9 mouse cellular contexts compared by ENCODE assay signal in the genomic region with DNA sequence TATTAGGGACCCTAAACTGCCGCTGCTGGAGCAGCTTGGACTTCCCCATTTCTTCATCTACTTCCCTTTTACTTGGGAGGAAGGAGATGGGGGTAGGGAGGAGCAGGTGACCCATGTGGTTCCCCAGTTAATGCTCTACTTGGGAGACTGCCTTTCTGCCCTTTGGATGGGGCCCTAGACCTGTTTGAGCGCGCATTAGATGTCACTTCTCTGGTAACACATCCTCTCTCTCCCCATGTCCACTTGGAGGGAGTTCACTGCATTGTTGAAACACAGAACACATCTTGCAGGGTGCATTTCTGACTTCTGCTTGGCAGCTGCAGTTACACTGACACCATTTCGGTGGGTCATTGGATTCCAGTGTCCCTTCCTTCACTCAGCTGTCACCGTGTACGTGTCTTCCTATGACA. TPM values are rescaled to one million over a fixed set of nuclear protein-coding genes. Genes with fewer than 3 reads are reported as not detected.
A peak's percentile ranks its signal among the peaks of the same experiment; 100 is the strongest.
DNase-seq lines count a peak whose midpoint lies in the region; ATAC-seq and TF ChIP-seq lines count a peak whose summit lies in the region.
"Had no signal": no experiment of that assay in that cellular context is flagged by ENCODE, and none has a peak within 500 bp of the region (broad histone marks: within the 10 kb centered on the region; RNA-seq: fewer than 3 reads in every experiment).

No protein-coding gene starts in this region.

- 43% methylated on average over 6 of the region's 6 CpGs for WGBS in embryonic facial prominence, embryonic 14.5 days
- WGBS in hindbrain, embryonic 13.5 days, result 40% methylated on average over 6 of the region's 6 CpGs
- WGBS in lung, embryonic 15.5 days, result 22% methylated on average over 6 of the region's 6 CpGs
- whole genome bisulfite sequencing in stomach, embryonic 16.5 days, result 40% methylated on average over 6 of the region's 6 CpGs

- H3K4me3 ChIP-seq in layer of hippocampus, adult 2 months, result peak overlapping the region; percentile 75; the same call in 1 of the 2 replicates
- H3K4me3 ChIP-seq in embryonic facial prominence, embryonic 14.5 days (ENCODE audit: low read depth, low read length), result no peak overlapping the region
- H3K4me3 ChIP-seq in hindbrain, embryonic 13.5 days, result peak overlapping the region; percentile 58
- H3K4me3 ChIP-seq in lung, embryonic 15.5 days, result peak overlapping the region; percentile 57; the same call in 1 of the 2 replicates
- 0 out of 2 replicates have a peak overlapping the region, but pooled peaks have one; percentile 63 for H3K4me3 ChIP-seq in stomach, embryonic 16.5 days (replicated peaks; ENCODE audit: low read length)

- ATAC-seq in embryonic facial prominence, embryonic 14.5 days (ENCODE audit: low read depth), result no peak
- no peak for ATAC-seq in hindbrain, embryonic 13.5 days (ENCODE audit: low FRiP score)
- ATAC-seq in lung, embryonic 15.5 days (ENCODE audit: borderline replicate concordance, extremely low read depth, low FRiP score, low TSS enrichment), result no peak
- ATAC-seq in stomach, embryonic 16.5 days (ENCODE audit: insufficient read depth, low FRiP score), result no peak

- H3K36me3 ChIP-seq in embryonic facial prominence, embryonic 14.5 days (ENCODE audit: control insufficient read depth, insufficient read depth, low read length), result peaks cover 9% of the 10 kb centered on the region; the same call in 1 of the 2 replicates
- H3K36me3 ChIP-seq in hindbrain, embryonic 13.5 days, result no peaks in the 10 kb centered on the region
- no peaks in the 10 kb centered on the region for H3K36me3 ChIP-seq in lung, embryonic 15.5 days
- H3K36me3 ChIP-seq in stomach, embryonic 16.5 days (ENCODE audit: control insufficient read depth, insufficient read depth, low read length), result 0 out of 2 replicates have a peak, but pooled peaks cover 4% of the 10 kb centered on the region

- DNase-seq in layer of hippocampus, adult 2 months (ENCODE audit: low spot score in 2 of 2), result no peak
- DNase-seq in layer of hippocampus, adult 8-10 months (ENCODE audit: low spot score in 2 of 2), result no peak
- DNase-seq in embryonic facial prominence, embryonic 14.5 days (ENCODE audit: low spot score), result peak; percentile 30
- DNase-seq in MN1 (ENCODE audit: low spot score), result no peak
- DNase-seq in adrenal gland, adult 8-10 months, result no peak

- peaks cover 28% of the 10 kb centered on the region for H3K27me3 ChIP-seq in embryonic facial prominence, embryonic 14.5 days (replicated peaks; ENCODE audit: control insufficient read depth, insufficient read depth, low read length)
- H3K27me3 ChIP-seq in hindbrain, embryonic 13.5 days, result peaks cover 10% of the 10 kb centered on the region; the same call in 1 of the 2 replicates
- H3K27me3 ChIP-seq in lung, embryonic 15.5 days, result no peaks in the 10 kb centered on the region
- 0 out of 2 replicates have a peak, but pooled peaks cover 4% of the 10 kb centered on the region for H3K27me3 ChIP-seq in stomach, embryonic 16.5 days (ENCODE audit: control insufficient read depth, insufficient read depth, low read length)

- no peaks in the 10 kb centered on the region for H3K4me1 ChIP-seq in embryonic facial prominence, embryonic 14.5 days (ENCODE audit: control insufficient read depth, insufficient read depth, low read length)
- peaks cover 21% of the 10 kb centered on the region for H3K4me1 ChIP-seq in hindbrain, embryonic 13.5 days (replicated peaks)
- peaks cover 3% of the 10 kb centered on the region; the same call in 1 of the 2 replicates for H3K4me1 ChIP-seq in lung, embryonic 15.5 days
- 0 out of 2 replicates have a peak, but pooled peaks cover 6% of the 10 kb centered on the region for H3K4me1 ChIP-seq in stomach, embryonic 16.5 days (ENCODE audit: control insufficient read depth, insufficient read depth, low read length)

- TF ChIP-seq CTCF in layer of hippocampus, adult 2 months (conservative IDR thresholded peaks at IDR 0.05), result no peak

- no peaks in the 10 kb centered on the region for H3K9me3 ChIP-seq in embryonic facial prominence, embryonic 14.5 days (ENCODE audit: control insufficient read depth, low read length)
- no peaks in the 10 kb centered on the region for H3K9me3 ChIP-seq in hindbrain, embryonic 13.5 days
- H3K9me3 ChIP-seq in lung, embryonic 15.5 days, result no peaks in the 10 kb centered on the region
- H3K9me3 ChIP-seq in stomach, embryonic 16.5 days (replicated peaks; ENCODE audit: control insufficient read depth, low read length), result no peaks in the 10 kb centered on the region

- peak overlapping the region; percentile 98 for H3K27ac ChIP-seq in layer of hippocampus, adult 2 months
- H3K27ac ChIP-seq in embryonic facial prominence, embryonic 14.5 days (replicated peaks; ENCODE audit: low read depth, low read length), result no peak overlapping the region
- H3K27ac ChIP-seq in hindbrain, embryonic 13.5 days, result peak overlapping the region; percentile 96
- H3K27ac ChIP-seq in lung, embryonic 15.5 days, result peak overlapping the region; percentile 88
- peak overlapping the region; percentile 97 for H3K27ac ChIP-seq in stomach, embryonic 16.5 days (ENCODE audit: low read length)

- H3K9ac ChIP-seq in embryonic facial prominence, embryonic 14.5 days (ENCODE audit: low read depth, low read length), result no peak overlapping the region
- H3K9ac ChIP-seq in hindbrain, embryonic 13.5 days, result 0 out of 2 replicates have a peak overlapping the region, but pooled peaks have one; percentile 71
- no peak overlapping the region for H3K9ac ChIP-seq in lung, embryonic 15.5 days
- H3K9ac ChIP-seq in stomach, embryonic 16.5 days (ENCODE audit: low read length), result no peak overlapping the region; the same call in none of the 2 replicates

- H3K4me2 ChIP-seq in embryonic facial prominence, embryonic 14.5 days (ENCODE audit: low read depth, low read length), result no peak overlapping the region
- H3K4me2 ChIP-seq in hindbrain, embryonic 13.5 days, result peak overlapping the region; percentile 58
- peak overlapping the region; percentile 54 for H3K4me2 ChIP-seq in lung, embryonic 15.5 days
- peak overlapping the region; percentile 50; the same call in 1 of the 2 replicates for H3K4me2 ChIP-seq in stomach, embryonic 16.5 days (ENCODE audit: low read depth, low read length)

RNA-seq across cellular contexts. Expression of a gene that starts 1.2 kb away (rescaled TPM):
- 1,000 to 10,000 TPM; 1,652 to 1,714 TPM for total RNA-seq in layer of hippocampus, adult 2 months (2021)
- total RNA-seq in layer of hippocampus, adult 8-10 months (2022), result 1,000 to 10,000 TPM; 1,713 to 2,363 (median 1,977) TPM
- polyA plus RNA-seq in embryonic facial prominence, embryonic 14.5 days (2014; fragmentation: Nextera tagmentation; extraction: Ambion mirVana), result 2,773 and 2,890 TPM in 2 replicates
- 6,428 and 6,647 TPM in 2 replicates for polyA plus RNA-seq in hindbrain, embryonic 13.5 days (2015; fragmentation: Nextera tagmentation; extraction: Ambion mirVana)
- 4,428 and 4,572 TPM in 2 replicates for polyA plus RNA-seq in lung, embryonic 15.5 days (2015; fragmentation: Nextera tagmentation; extraction: Ambion mirVana)
- polyA plus RNA-seq in stomach, embryonic 16.5 days (2015; fragmentation: Nextera tagmentation; extraction: Ambion mirVana), result 5,589 and 6,437 TPM in 2 replicates
- total RNA-seq in adrenal gland, adult 8-10 months (2022), result 100 to 1,000 TPM; 368 to 589 (median 495) TPM
- total RNA-seq: MEL had no signal

RNA-seq across cellular contexts. Expression of a gene that starts 53.8 kb away (rescaled TPM):
- total RNA-seq in layer of hippocampus, adult 2 months (2021), result under 1 TPM; 0.15 to 0.33 TPM
- under 1 TPM in 2 of 4 experiments, not detected in 2; 0.10 to 0.14 TPM for total RNA-seq in layer of hippocampus, adult 8-10 months (2022)
- 0.36 and 0.47 TPM in 2 replicates for polyA plus RNA-seq in embryonic facial prominence, embryonic 14.5 days (2014; fragmentation: Nextera tagmentation; extraction: Ambion mirVana)
- polyA plus RNA-seq in hindbrain, embryonic 13.5 days (2015; fragmentation: Nextera tagmentation; extraction: Ambion mirVana), result 0.10 and 0.17 TPM in 2 replicates
- 0.66 and 0.89 TPM in 2 replicates for polyA plus RNA-seq in lung, embryonic 15.5 days (2015; fragmentation: Nextera tagmentation; extraction: Ambion mirVana)
- polyA plus RNA-seq in stomach, embryonic 16.5 days (2015; fragmentation: Nextera tagmentation; extraction: Ambion mirVana), result 0.81 and 0.93 TPM in 2 replicates
- total RNA-seq in adrenal gland, adult 8-10 months (2022), result 1 to 10 TPM in 3 of 4 experiments, under 1 TPM in 1; 0.91 to 5.1 (median 3.6) TPM
- total RNA-seq: MEL had no signal
